Mouse (Mus musculus): Measurements from ENCODE around the gene Gm13285.
"Not testable (repeated sequence)": the region's sequence is repeated elsewhere in the genome, so short reads cannot be mapped to it uniquely, and the experiment has no call there.

- TF ChIP-seq CTCF (conservative IDR thresholded peaks at IDR 0.05; ENCODE audit: low read length); POU5F1 (IDR thresholded peaks at IDR 0.05; ENCODE audit: borderline replicate concordance, low read length); NANOG (IDR thresholded peaks at IDR 0.05; ENCODE audit: borderline replicate concordance, low read length): not testable (repeated sequence)
These were observed 35.8 kb downstream of the Gm13285 start, which contains the start of gene Ifna5 for GRCm38 (mm10) chr4:88835225-88835624.
